Mouse (Mus musculus) kidney, adult 2 months (tissue): ENCODE results near the gene Olfr1043. TPM values are rescaled to one million over a fixed set of nuclear protein-coding genes. Genes with fewer than 3 reads are reported as not detected.
"Not testable (repeated sequence)": the region's sequence is repeated elsewhere in the genome, so short reads cannot be mapped to it uniquely, and the experiment has no call there.

Experiments
- DNase-seq: peaks from one replicate; pipeline ENCODE4 v3.0.0; 2021
- H3K27ac ChIP-seq: fragments of 200-500 bp; 2 replicates; pipeline ENCODE4 v1.5.1; 2012; ENCODE audit warnings: low read depth, low read length, control low read depth, inconsistent platforms; ENCODE audit not compliant: insufficient read depth
- H3K27me3 ChIP-seq: fragments of 200-500 bp; replicated peaks from 2 replicates; pipeline ENCODE4 v1.6.1; 2012; ENCODE audit warnings: mild to moderate bottlenecking, moderate library complexity, low read length, inconsistent platforms; ENCODE audit not compliant: control insufficient read depth, insufficient read depth
- H3K36me3 ChIP-seq: fragments of 200-500 bp; 2 replicates; pipeline ENCODE4 v1.6.1; 2012; ENCODE audit warnings: mild to moderate bottlenecking, moderate library complexity, low read length, inconsistent platforms; ENCODE audit not compliant: control insufficient read depth, insufficient read depth
- H3K4me1 ChIP-seq: fragments of 200-500 bp; 2 replicates; pipeline ENCODE4 v1.6.1; 2011; ENCODE audit warnings: low read length; ENCODE audit not compliant: control insufficient read depth, insufficient read depth
- H3K4me3 ChIP-seq: fragments of 200-500 bp; 2 replicates; pipeline ENCODE4 v1.5.1; 2011; ENCODE audit warnings: mild to moderate bottlenecking, low read depth, low read length, control low read depth; ENCODE audit not compliant: insufficient read depth
- CTCF ChIP-seq: fragments of 200-500 bp; conservative IDR thresholded peaks from 2 replicates; pipeline ENCODE4 v1.5.1; 2011; ENCODE audit warnings: low read depth, mild to moderate bottlenecking, control low read depth, low read length, moderate library complexity, mixed read lengths; ENCODE audit not compliant: insufficient read depth, insufficient read length
- POLR2A ChIP-seq: fragments of 200-500 bp; IDR thresholded peaks from one replicate; pipeline ENCODE4 v1.6.1; 2011; ENCODE audit warnings: low read depth, low read length, control low read depth
- WGBS: fragments of 180-500 bp; shearing (Covaris S2); methylation state at CpG from one replicate; pipeline ENCODE4 v1.1.7; 2018; 5-methylcytosine and 5-hydroxymethylcytosine counted together
- polyA plus RNA-seq: library from polyadenylated mRNA; depleted of rRNA; stranded (reverse); fragments of >200 nt; gene quantifications from 2 replicates; pipeline ENCODE4 v1.2.3, GENCODE M21; 2012; rRNA removed

The Olfr1043 gene
- polyA plus RNA-seq, result not detected in 2 replicates

DNA sequence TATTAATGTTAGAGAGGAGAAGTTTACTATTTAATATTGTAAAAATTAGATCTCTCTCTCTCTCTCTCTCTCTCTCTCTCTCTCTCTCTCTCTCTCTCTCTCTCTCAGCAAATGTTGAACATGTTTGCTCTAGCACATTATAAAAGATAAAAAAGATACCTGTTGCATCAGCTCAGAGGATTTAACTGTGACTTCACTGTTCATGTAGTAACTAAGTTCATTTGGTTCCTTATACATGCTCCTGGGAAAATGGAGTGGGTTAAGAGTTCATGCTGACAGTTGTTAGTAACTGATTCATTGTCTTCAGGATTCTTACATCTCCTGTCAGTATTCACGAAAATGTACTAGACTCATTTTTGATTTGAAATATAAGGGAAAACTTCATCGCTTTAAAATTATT is at the start of gene Olfr1043:
Olfr1043 (minus strand) TSS at position 101 of the 400 bp plus-strand sequence.
- no peak within 1 kb of the TSS for H3K4me3 ChIP-seq
- TF ChIP-seq CTCF (no peak), POLR2A (no peak)
- no peak for DNase-seq
- H3K27ac ChIP-seq, result no peak within 1 kb of the TSS
- 79% methylated on average over 2 of the region's 2 CpGs for WGBS
- H3K4me1 ChIP-seq, result no peaks in the 10 kb centered on the region
- H3K27me3 ChIP-seq, result no peaks in the 10 kb centered on the region
- H3K36me3 ChIP-seq, result no peaks in the 10 kb centered on the region

DNA sequence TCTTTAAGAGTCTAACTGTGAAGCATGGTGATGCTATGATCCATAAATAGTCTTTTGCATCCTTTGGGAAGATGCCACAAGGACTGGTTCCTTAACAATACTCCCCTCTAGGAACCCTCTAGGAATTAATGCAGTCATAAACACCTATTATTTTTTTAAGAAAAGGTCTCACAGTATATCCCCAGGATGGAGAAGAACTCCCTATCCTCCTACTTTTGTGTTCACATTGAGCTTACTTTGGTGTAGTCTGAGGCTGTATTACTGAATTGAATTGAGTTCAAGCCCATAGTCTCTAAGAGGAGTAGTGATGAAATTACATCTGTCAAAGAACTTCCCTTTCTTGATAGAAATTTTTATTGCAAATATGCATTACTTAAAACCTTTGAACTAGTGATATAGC is 35.6 kb upstream of the Olfr1043 start, which contains the start of gene Olfr1045:
Olfr1045 (minus strand) TSS at position 101 of the 400 bp plus-strand sequence.
- Histone ChIP-seq H3K27ac (no peak within 1 kb of the TSS), H3K4me1 (no peaks in the 10 kb centered on the region), H3K36me3 (no peaks in the 10 kb centered on the region), H3K4me3 (no peak within 1 kb of the TSS), H3K27me3 (no peaks in the 10 kb centered on the region)
- DNase-seq, result no peak
- no peak for TF ChIP-seq CTCF
- TF ChIP-seq POLR2A, result no peak

DNA sequence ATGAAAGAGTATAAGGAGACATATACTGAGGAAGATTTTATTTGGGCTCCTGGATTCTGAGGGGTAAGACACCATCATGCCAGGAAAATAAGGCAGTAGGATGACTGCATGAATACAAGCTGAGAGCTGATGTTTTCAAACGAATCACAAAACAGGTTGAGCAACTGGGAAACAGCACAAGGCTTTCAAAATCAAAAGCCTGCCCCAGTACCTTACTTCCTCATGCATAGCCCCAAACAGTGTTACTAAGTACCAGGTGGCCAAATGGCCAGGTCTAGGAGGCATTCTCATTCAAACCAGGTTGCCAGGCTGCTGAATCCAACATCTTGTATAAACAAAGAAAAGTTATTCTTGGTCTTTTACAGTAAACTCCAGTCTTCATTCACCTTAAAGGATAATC is 28.5 kb upstream of the Olfr1043 start:
- H3K27ac ChIP-seq, result no peak overlapping the region
- 47% methylated on average over 1 of the region's 1 CpGs for WGBS

DNA sequence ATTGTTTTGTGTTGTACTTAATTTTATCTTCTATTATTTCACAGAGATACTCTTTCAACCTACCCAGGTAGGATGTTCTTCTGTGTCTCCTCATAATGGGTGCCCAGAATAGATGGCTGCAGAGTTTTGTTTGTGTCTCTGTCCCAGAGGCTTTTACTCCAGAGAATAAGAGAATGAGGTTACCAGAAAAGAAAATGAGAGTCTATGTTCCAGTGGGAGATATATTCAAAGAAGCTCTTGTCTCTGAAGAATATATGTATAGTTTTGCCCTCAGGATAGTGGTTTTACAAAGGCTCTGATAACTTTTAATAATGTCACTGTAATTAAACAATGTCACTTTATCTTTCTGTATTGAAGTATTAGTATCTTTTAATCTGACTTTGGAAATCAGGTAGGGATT is 18.3 kb upstream of the Olfr1043 start, which contains the start of gene Olfr52:
Olfr52 (minus strand) TSS at position 101 of the 400 bp plus-strand sequence.
- H3K27me3 ChIP-seq, result no peaks in the 10 kb centered on the region
- TF ChIP-seq POLR2A (no peak), CTCF (no peak)

More for the DNA sequence above, 28.5 kb upstream of the Olfr1043 start:
- Histone ChIP-seq H3K36me3 (no peaks in the 10 kb centered on the region), H3K4me3 (no peak overlapping the region), H3K4me1 (no peaks in the 10 kb centered on the region), H3K27me3 (no peaks in the 10 kb centered on the region)
- TF ChIP-seq CTCF, result no peak
- TF ChIP-seq POLR2A, result no peak
- no peak for DNase-seq

DNA sequence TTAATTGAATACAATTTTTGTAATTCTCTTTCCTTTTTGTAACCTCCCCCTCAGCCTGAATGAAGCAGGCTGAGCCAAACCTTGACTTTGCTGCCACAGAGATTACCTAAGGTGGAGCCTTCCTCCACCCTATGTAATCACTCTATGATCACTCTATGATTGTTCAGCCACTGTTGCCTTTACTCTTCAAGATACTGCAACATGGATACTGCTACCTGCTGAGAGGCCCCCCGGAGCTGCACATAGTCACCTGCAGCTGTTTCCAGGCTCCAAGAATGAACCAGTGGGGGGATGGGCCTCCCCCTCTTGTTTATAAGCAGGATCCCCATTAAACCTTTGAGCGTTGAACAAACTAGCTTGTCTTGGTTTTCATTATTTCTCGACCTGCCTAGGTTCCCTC is 12.6 kb upstream of the Olfr1043 start:
- Histone ChIP-seq H3K4me1 (no peaks in the 10 kb centered on the region), H3K27me3 (no peaks in the 10 kb centered on the region), H3K4me3 (no peak overlapping the region), H3K36me3 (no peaks in the 10 kb centered on the region), H3K27ac (no peak overlapping the region)
- no peak for DNase-seq
- TF ChIP-seq CTCF (no peak), POLR2A (no peak)
- 85% methylated on average over 3 of the region's 3 CpGs for WGBS

More for the DNA sequence above, 18.3 kb upstream of the Olfr1043 start, which contains the start of gene Olfr52:
- H3K4me1 ChIP-seq, result no peaks in the 10 kb centered on the region
- no peaks in the 10 kb centered on the region for H3K36me3 ChIP-seq
- no peak within 1 kb of the TSS for H3K4me3 ChIP-seq
- no peak within 1 kb of the TSS for H3K27ac ChIP-seq
- no peak for DNase-seq

DNA sequence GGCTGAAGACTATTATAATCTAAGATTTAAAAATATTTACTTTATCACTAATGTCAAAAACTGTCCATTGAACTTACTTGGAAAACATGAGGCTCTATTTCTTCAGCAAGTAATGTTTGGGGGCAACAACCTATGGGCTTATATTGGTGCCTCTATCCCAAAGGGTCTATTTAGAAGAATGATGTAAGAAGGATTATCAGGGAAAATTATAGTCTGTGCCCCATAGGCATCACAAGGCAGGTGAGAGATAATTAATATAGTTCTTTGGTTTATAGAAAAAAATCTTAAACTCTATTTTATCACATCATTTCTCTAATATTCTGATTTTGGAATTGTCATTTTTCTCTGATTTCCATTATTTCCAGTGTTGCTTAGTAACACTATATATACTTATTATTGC is 10.4 kb upstream of the Olfr1043 start, which contains the start of gene Olfr1044:
Olfr1044 (minus strand) TSS at position 101 of the 400 bp plus-strand sequence.
- Histone ChIP-seq H3K27me3 (no peaks in the 10 kb centered on the region), H3K4me1 (no peaks in the 10 kb centered on the region), H3K36me3 (no peaks in the 10 kb centered on the region), H3K4me3 (no peak within 1 kb of the TSS), H3K27ac (no peak within 1 kb of the TSS)
- TF ChIP-seq POLR2A, result no peak
- no peak for TF ChIP-seq CTCF
- no peak for DNase-seq

DNA sequence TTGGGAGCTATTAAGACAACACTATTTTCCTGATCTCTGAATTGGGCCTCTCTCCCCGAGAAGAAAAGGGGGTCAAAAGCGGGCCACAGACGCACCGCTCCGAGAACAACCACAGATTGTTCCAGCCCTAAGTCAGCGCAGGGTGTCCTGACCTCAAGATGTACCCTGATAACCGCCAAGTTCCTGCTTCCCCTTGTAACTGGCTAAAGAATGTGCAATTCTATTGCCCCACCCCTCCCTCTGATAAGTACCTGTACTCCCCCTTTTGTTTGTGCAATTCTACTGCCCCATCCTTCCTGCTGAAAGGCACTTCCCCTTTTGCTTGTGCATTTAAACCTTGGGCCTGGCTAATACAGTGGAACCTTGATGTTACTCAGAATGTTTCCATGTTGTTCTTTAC is 8.1 kb upstream of the Olfr1043 start:
- H3K36me3 ChIP-seq, H3K27me3 ChIP-seq, H3K4me3 ChIP-seq, DNase-seq, H3K27ac ChIP-seq, H3K4me1 ChIP-seq: not testable (repeated sequence)
- WGBS, result 76% methylated on average over 7 of the region's 7 CpGs

GRCm38 (mm10) chr2:86161738-86162137 is 5.6 kb downstream of the Olfr1043 start, which contains the start of gene Olfr1042:
Olfr1042 (minus strand) TSS chr2:86161838.
- Histone ChIP-seq H3K27ac (no peak within 1 kb of the TSS), H3K4me3 (no peak within 1 kb of the TSS), H3K4me1 (no peaks in the 10 kb centered on the region), H3K36me3 (no peaks in the 10 kb centered on the region), H3K27me3 (no peaks in the 10 kb centered on the region)
- WGBS, result 89% methylated on average over 2 of the region's 2 CpGs
- DNase-seq, result no peak
- TF ChIP-seq CTCF (no peak), POLR2A (no peak)
